Mouse (Mus musculus) cerebellum, adult 2 months (tissue): ENCODE data around the gene Ptpru. TPM values are rescaled to one million over a fixed set of nuclear protein-coding genes. Genes with fewer than 3 reads are reported as not detected.
"Not testable (repeated sequence)": the region's sequence is repeated elsewhere in the genome, so short reads cannot be mapped to it uniquely, and the experiment has no call there.

Experiments
- DNase-seq, 2 experiments: peaks; one replicate each; pipeline ENCODE4 v3.0.0; 2021
- H3K27ac ChIP-seq: fragments of 200-500 bp; 2 replicates; pipeline ENCODE4 v1.5.1; 2012; ENCODE audit warnings: low read length, control low read depth, inconsistent platforms; ENCODE audit not compliant: insufficient read depth
- H3K27me3 ChIP-seq: fragments of 200-500 bp; 2 replicates; pipeline ENCODE4 v1.6.1; 2012; ENCODE audit warnings: inconsistent platforms, mild to moderate bottlenecking, low read length, moderate library complexity; ENCODE audit not compliant: control insufficient read depth, insufficient read depth
- H3K4me1 ChIP-seq: fragments of 200-500 bp; 2 replicates; pipeline ENCODE4 v1.6.1; 2011; ENCODE audit warnings: low read length; ENCODE audit not compliant: control insufficient read depth, insufficient read depth
- H3K4me3 ChIP-seq: fragments of 200-500 bp; replicated peaks from 2 replicates; pipeline ENCODE3; 2011; ENCODE audit warnings: mild to moderate bottlenecking, low read depth, low read length, control low read depth; ENCODE audit not compliant: insufficient read depth
- CTCF ChIP-seq: fragments of 200-500 bp; IDR thresholded peaks from 2 replicates; pipeline ENCODE4 v1.5.1; 2011; ENCODE audit warnings: low read depth, mild to moderate bottlenecking, control low read depth, low read length, moderate library complexity, borderline replicate concordance; ENCODE audit not compliant: insufficient read depth
- POLR2A ChIP-seq: fragments of 200-500 bp; IDR thresholded peaks from 2 replicates; pipeline ENCODE4 v1.6.1; 2011; ENCODE audit warnings: low read length, control low read depth, borderline replicate concordance; ENCODE audit not compliant: insufficient read depth
- WGBS: fragments of 180-500 bp; shearing (Covaris S2); methylation state at CpG from one replicate; pipeline ENCODE4 v1.1.7; 2018; 5-methylcytosine and 5-hydroxymethylcytosine counted together
- polyA plus RNA-seq: library from polyadenylated mRNA; depleted of rRNA; stranded (reverse); fragments of >200 nt; gene quantifications from 2 replicates; pipeline ENCODE4 v1.2.3, GENCODE M21; 2012

Ptpru gene
- polyA plus RNA-seq, 1 experiment: 47.3 TPM

GRCm38 (mm10) chr4:131815774-131816173 is 22.3 kb downstream of the Ptpru start:
- Histone ChIP-seq H3K4me3 (no peak overlapping the region), H3K27me3 (no peaks in the 10 kb centered on the region), H3K27ac (no peak overlapping the region), H3K4me1 (peaks cover 4% of the 10 kb centered on the region; the same call in 1 of the 2 replicates)
- 54% methylated on average over 10 of the region's 10 CpGs for WGBS
- DNase-seq: no peak
- TF ChIP-seq POLR2A (no peak), CTCF (no peak)

- DNase-seq: no peak
- H3K4me1 ChIP-seq: no peaks in the 10 kb centered on the region
- no peaks in the 10 kb centered on the region for H3K27me3 ChIP-seq
- no peak for TF ChIP-seq POLR2A
- TF ChIP-seq CTCF: no peak
- 62% methylated on average over 10 of the region's 10 CpGs for WGBS
- no peak overlapping the region for H3K4me3 ChIP-seq
- H3K27ac ChIP-seq: no peak overlapping the region
Observed at GRCm38 (mm10) chr4:131814869-131815268, 23.2 kb downstream of the Ptpru start.

GRCm38 (mm10) chr4:131813798-131814197 is 24.3 kb downstream of the Ptpru start:
- 95% methylated on average over 7 of the region's 7 CpGs for WGBS
- H3K27ac ChIP-seq: no peak overlapping the region
- DNase-seq: no peak
- no peaks in the 10 kb centered on the region for H3K4me1 ChIP-seq
- no peaks in the 10 kb centered on the region for H3K27me3 ChIP-seq
- TF ChIP-seq POLR2A (no peak), CTCF (no peak)
- no peak overlapping the region for H3K4me3 ChIP-seq

GRCm38 (mm10) chr4:131812458-131812857 is 25.6 kb downstream of the Ptpru start:
- no peak for TF ChIP-seq POLR2A
- TF ChIP-seq CTCF: no peak
- WGBS: 85% methylated on average over 11 of the region's 11 CpGs
- H3K4me3 ChIP-seq: no peak overlapping the region
- no peak overlapping the region for H3K27ac ChIP-seq
- no peak for DNase-seq
- H3K27me3 ChIP-seq: no peaks in the 10 kb centered on the region
- no peaks in the 10 kb centered on the region for H3K4me1 ChIP-seq

GRCm38 (mm10) chr4:131805255-131805654 is 32.8 kb downstream of the Ptpru start:
- no peak for TF ChIP-seq CTCF
- no peak for TF ChIP-seq POLR2A
- 77% methylated on average over 3 of the region's 3 CpGs for WGBS
- Histone ChIP-seq H3K4me1 (no peaks in the 10 kb centered on the region), H3K27me3 (no peaks in the 10 kb centered on the region), H3K27ac (no peak overlapping the region), H3K4me3 (no peak overlapping the region)
- DNase-seq: no peak

- not testable (repeated sequence) for DNase-seq, H3K4me3 ChIP-seq, H3K27ac ChIP-seq, H3K4me1 ChIP-seq, H3K27me3 ChIP-seq
- 96% methylated on average over 6 of the region's 6 CpGs for WGBS
Observed at GRCm38 (mm10) chr4:131804732-131805131, 33.4 kb downstream of the Ptpru start.

- 92% methylated on average over 9 of the region's 9 CpGs for WGBS
- Histone ChIP-seq H3K4me1 (no peaks in the 10 kb centered on the region), H3K27ac (no peak overlapping the region)
Observed at GRCm38 (mm10) chr4:131803846-131804245, 34.2 kb downstream of the Ptpru start.

GRCm38 (mm10) chr4:131798968-131799367 is 39.1 kb downstream of the Ptpru start:
- Histone ChIP-seq H3K4me3 (no peak overlapping the region), H3K4me1 (no peaks in the 10 kb centered on the region; the same call in 1 of the 2 replicates), H3K27me3 (no peaks in the 10 kb centered on the region), H3K27ac (no peak overlapping the region)
- 82% methylated on average over 4 of the region's 4 CpGs for WGBS
- TF ChIP-seq CTCF: no peak
- TF ChIP-seq POLR2A: no peak
- DNase-seq: no peak

More at GRCm38 (mm10) chr4:131803846-131804245, 34.2 kb downstream of the Ptpru start:
- Histone ChIP-seq H3K4me3 (no peak overlapping the region), H3K27me3 (no peaks in the 10 kb centered on the region)
- no peak for TF ChIP-seq POLR2A
- TF ChIP-seq CTCF: no peak
- DNase-seq: no peak
